Mouse (Mus musculus) ES-E14 (cell line): ENCODE measurements around the gene Actrt2.

ENCODE experiments used
- CHD2 ChIP-seq: IDR thresholded peaks from 2 replicates; pipeline ENCODE4 v1.6.1; 2014; ENCODE audit warnings: mild to moderate bottlenecking, low read depth, low read length, inconsistent platforms
- MAFK ChIP-seq: IDR thresholded peaks from 2 replicates; pipeline ENCODE4 v1.6.1; 2014; ENCODE audit warnings: mild to moderate bottlenecking, low read depth, low read length, inconsistent platforms; ENCODE audit not compliant: insufficient read depth
- ZNF384 ChIP-seq: IDR thresholded peaks from 2 replicates; pipeline ENCODE4 v1.6.1; 2012; ENCODE audit warnings: low read depth, low read length, inconsistent platforms

DNA sequence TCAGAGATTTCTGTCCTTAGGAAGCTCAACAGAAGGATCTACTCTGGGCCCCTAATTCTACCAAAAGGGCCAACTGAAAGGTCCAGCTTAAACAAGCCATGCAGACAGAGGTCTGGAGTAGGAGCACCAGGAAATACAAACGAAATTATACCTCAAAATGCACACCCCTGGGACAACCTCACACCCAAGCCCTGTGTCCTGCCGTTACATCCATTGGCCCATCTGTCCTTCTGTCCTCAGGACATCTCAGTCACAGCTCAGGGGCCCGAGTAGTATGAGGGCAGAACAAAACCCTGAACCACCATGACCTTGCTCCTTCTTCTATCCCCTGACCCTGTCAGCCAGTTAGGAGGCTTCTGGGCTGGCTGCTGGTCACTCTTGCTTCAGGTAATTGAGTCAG is 33.7 kb downstream of the Actrt2 start:
- TF ChIP-seq ZNF384 (no peak), CHD2 (no peak), MAFK (no peak)
